Mouse (Mus musculus): ENCODE measurements around the gene Arid1b. TPM values are rescaled to one million over a fixed set of nuclear protein-coding genes. Genes with fewer than 3 reads are reported as not detected.

Gene Arid1b
- total RNA-seq, 2 experiments from 2014 or later = 72.6 to 72.7 TPM

GRCm38 (mm10) chr17:5297491-5297890 is 303.4 kb downstream of the Arid1b start:
- no peak for DNase-seq (ENCODE audit: low spot score in 2 of 2)

GRCm38 (mm10) chr17:5297984-5298383 is 303.9 kb downstream of the Arid1b start:
- no peak for DNase-seq (ENCODE audit: low spot score in 2 of 2)

GRCm38 (mm10) chr17:5298891-5299559 is 304.9 kb downstream of the Arid1b start:
- DNase-seq (ENCODE audit: low spot score in 2 of 2) = no peak

GRCm38 (mm10) chr17:5302971-5303746 is 309.0 kb downstream of the Arid1b start:
- DNase-seq (ENCODE audit: low spot score in 2 of 2) = no peak

GRCm38 (mm10) chr17:5305783-5306477 is 311.8 kb downstream of the Arid1b start:
- DNase-seq (ENCODE audit: low spot score in 2 of 2) = no peak

GRCm38 (mm10) chr17:5309930-5310329 is 315.8 kb downstream of the Arid1b start:
- DNase-seq (ENCODE audit: low spot score in 2 of 2) = no peak

- peak in 1 of 2 experiments; percentile 34 for DNase-seq (ENCODE audit: low spot score in 2 of 2)
Observed at GRCm38 (mm10) chr17:5310425-5310888, 316.3 kb downstream of the Arid1b start.

GRCm38 (mm10) chr17:5311062-5311461 is 316.9 kb downstream of the Arid1b start:
- no peak for DNase-seq (ENCODE audit: low spot score in 2 of 2)

GRCm38 (mm10) chr17:5312307-5312706 is 318.2 kb downstream of the Arid1b start:
- DNase-seq (ENCODE audit: low spot score in 2 of 2) = no peak

GRCm38 (mm10) chr17:5314735-5315134 is 320.6 kb downstream of the Arid1b start:
- DNase-seq (ENCODE audit: low spot score in 2 of 2) = no peak

- DNase-seq (ENCODE audit: low spot score in 2 of 2) = no peak
Observed at GRCm38 (mm10) chr17:5316489-5316888, 322.4 kb downstream of the Arid1b start.

GRCm38 (mm10) chr17:5321589-5322225 is 327.6 kb downstream of the Arid1b start:
- DNase-seq (ENCODE audit: low spot score in 2 of 2) = no peak

- no peak for DNase-seq (ENCODE audit: low spot score in 2 of 2)
Observed at GRCm38 (mm10) chr17:5322594-5322993, 328.5 kb downstream of the Arid1b start.

GRCm38 (mm10) chr17:5323746-5324145 is 329.6 kb downstream of the Arid1b start:
- no peak for DNase-seq (ENCODE audit: low spot score in 2 of 2)

- no peak for DNase-seq (ENCODE audit: low spot score in 2 of 2)
Observed at GRCm38 (mm10) chr17:5324236-5324876, 330.2 kb downstream of the Arid1b start.

- DNase-seq (ENCODE audit: low spot score in 2 of 2) = no peak
Observed at GRCm38 (mm10) chr17:5326689-5327088, 332.6 kb downstream of the Arid1b start.

- DNase-seq (ENCODE audit: low spot score in 2 of 2) = no peak
Observed at GRCm38 (mm10) chr17:5327480-5328180, 333.5 kb downstream of the Arid1b start.

- DNase-seq (ENCODE audit: low spot score in 2 of 2) = peak in 1 of 2 experiments; percentile 45
Observed at GRCm38 (mm10) chr17:5329478-5329877, 335.3 kb downstream of the Arid1b start.

GRCm38 (mm10) chr17:5330063-5330462 is 335.9 kb downstream of the Arid1b start:
- no peak for DNase-seq (ENCODE audit: low spot score in 2 of 2)

GRCm38 (mm10) chr17:5330644-5331043 is 336.5 kb downstream of the Arid1b start:
- DNase-seq (ENCODE audit: low spot score in 2 of 2) = no peak

Measured in left cerebral cortex, adult 18-20 months (tissue).